Mouse (Mus musculus): ENCODE results near the gene Mtg2. TPM values are rescaled to one million over a fixed set of nuclear protein-coding genes. Genes with fewer than 3 reads are reported as not detected.
A peak's percentile ranks its signal among the peaks of the same experiment; 100 is the strongest.

The Mtg2 gene
- polyA plus RNA-seq, 1 experiment from 2014 or later = 33.1 TPM

GRCm38 (mm10) chr2:180108285-180108684 lies 37.9 kb downstream of the Mtg2 start:
- Histone ChIP-seq H3K4me3 (ENCODE audit: low read length) (no peak overlapping the region), H3K4me1 (ENCODE audit: control insufficient read depth, insufficient read depth, low read depth, low read length) (peaks cover 12% of the 10 kb centered on the region), H3K4me2 (ENCODE audit: low read length) (no peak overlapping the region), H3K27me3 (replicated peaks; ENCODE audit: control insufficient read depth, insufficient read depth, low read length) (peaks cover 6% of the 10 kb centered on the region), H3K27ac (ENCODE audit: low read depth, low read length) (no peak overlapping the region), H3K9me3 (ENCODE audit: control insufficient read depth, low read length) (no peaks in the 10 kb centered on the region), H3K9ac (ENCODE audit: low read depth, low read length) (no peak overlapping the region), H3K36me3 (ENCODE audit: control insufficient read depth, insufficient read depth, low read length) (no peaks in the 10 kb centered on the region)
- ATAC-seq = no peak
- 61% methylated on average over 6 of the region's 6 CpGs for WGBS

- Histone ChIP-seq H3K36me3 (ENCODE audit: control insufficient read depth, insufficient read depth, low read length) (no peaks in the 10 kb centered on the region), H3K4me1 (ENCODE audit: control insufficient read depth, insufficient read depth, low read depth, low read length) (peaks cover 27% of the 10 kb centered on the region), H3K9me3 (ENCODE audit: control insufficient read depth, low read length) (no peaks in the 10 kb centered on the region), H3K9ac (ENCODE audit: low read depth, low read length) (no peak overlapping the region), H3K4me2 (ENCODE audit: low read length) (no peak overlapping the region), H3K4me3 (ENCODE audit: low read length) (no peak overlapping the region), H3K27ac (ENCODE audit: low read depth, low read length) (peak overlapping the region; percentile 54; the same call in 1 of the 2 replicates), H3K27me3 (replicated peaks; ENCODE audit: control insufficient read depth, insufficient read depth, low read length) (no peaks in the 10 kb centered on the region)
- no peak for ATAC-seq
- 53% methylated on average over 17 of the region's 17 CpGs for WGBS
These were observed 43.8 kb downstream of the Mtg2 start for GRCm38 (mm10) chr2:180113909-180114890.

GRCm38 (mm10) chr2:180115279-180115678 lies 44.9 kb downstream of the Mtg2 start:
- peaks cover 32% of the 10 kb centered on the region for H3K4me1 ChIP-seq (ENCODE audit: control insufficient read depth, insufficient read depth, low read depth, low read length)
- H3K36me3 ChIP-seq (ENCODE audit: control insufficient read depth, insufficient read depth, low read length) = no peaks in the 10 kb centered on the region
- H3K4me2 ChIP-seq (ENCODE audit: low read length) = no peak overlapping the region
- H3K27me3 ChIP-seq (replicated peaks; ENCODE audit: control insufficient read depth, insufficient read depth, low read length) = no peaks in the 10 kb centered on the region
- ATAC-seq = no peak
- H3K9ac ChIP-seq (ENCODE audit: low read depth, low read length) = no peak overlapping the region
- 29% methylated on average over 6 of the region's 6 CpGs for WGBS
- no peaks in the 10 kb centered on the region for H3K9me3 ChIP-seq (ENCODE audit: control insufficient read depth, low read length)
- H3K4me3 ChIP-seq (ENCODE audit: low read length) = no peak overlapping the region
- no peak overlapping the region for H3K27ac ChIP-seq (ENCODE audit: low read depth, low read length)

- Histone ChIP-seq H3K4me2 (ENCODE audit: low read length) (no peak overlapping the region), H3K36me3 (ENCODE audit: control insufficient read depth, insufficient read depth, low read length) (no peaks in the 10 kb centered on the region), H3K27me3 (replicated peaks; ENCODE audit: control insufficient read depth, insufficient read depth, low read length) (no peaks in the 10 kb centered on the region), H3K27ac (ENCODE audit: low read depth, low read length) (no peak overlapping the region), H3K9me3 (ENCODE audit: control insufficient read depth, low read length) (no peaks in the 10 kb centered on the region), H3K9ac (ENCODE audit: low read depth, low read length) (no peak overlapping the region), H3K4me3 (ENCODE audit: low read length) (no peak overlapping the region), H3K4me1 (ENCODE audit: control insufficient read depth, insufficient read depth, low read depth, low read length) (peaks cover 36% of the 10 kb centered on the region)
- ATAC-seq = no peak
- WGBS = 66% methylated on average over 10 of the region's 10 CpGs
These were observed 45.7 kb downstream of the Mtg2 start for GRCm38 (mm10) chr2:180116081-180116493.

- H3K36me3 ChIP-seq (ENCODE audit: control insufficient read depth, insufficient read depth, low read length) = no peaks in the 10 kb centered on the region
- H3K9me3 ChIP-seq (ENCODE audit: control insufficient read depth, low read length) = no peaks in the 10 kb centered on the region
- 64% methylated on average over 7 of the region's 8 CpGs for WGBS
- no peak overlapping the region for H3K9ac ChIP-seq (ENCODE audit: low read depth, low read length)
- H3K27ac ChIP-seq (ENCODE audit: low read depth, low read length) = no peak overlapping the region
- H3K4me1 ChIP-seq (ENCODE audit: control insufficient read depth, insufficient read depth, low read depth, low read length) = peaks cover 36% of the 10 kb centered on the region
- H3K4me3 ChIP-seq (ENCODE audit: low read length) = no peak overlapping the region
- ATAC-seq = no peak
- no peak overlapping the region for H3K4me2 ChIP-seq (ENCODE audit: low read length)
- no peaks in the 10 kb centered on the region for H3K27me3 ChIP-seq (replicated peaks; ENCODE audit: control insufficient read depth, insufficient read depth, low read length)
These were observed 46.5 kb downstream of the Mtg2 start for GRCm38 (mm10) chr2:180116741-180117484.

GRCm38 (mm10) chr2:180117485-180118194 lies 47.3 kb downstream of the Mtg2 start:
- H3K9ac ChIP-seq (ENCODE audit: low read depth, low read length) = peak overlapping the region; percentile 67
- H3K4me3 ChIP-seq (ENCODE audit: low read length) = peak overlapping the region; percentile 8
- ATAC-seq = peak; percentile 25; the same call in 1 of the 2 replicates

GRCm38 (mm10) chr2:180118661-180119438 lies 48.5 kb downstream of the Mtg2 start, which contains the start of gene Osbpl2:
TSS of gene Osbpl2 (plus strand) at chr2:180119306.
- under 1% methylated on average over 46 of the region's 55 CpGs for WGBS
- Histone ChIP-seq H3K9me3 (ENCODE audit: control insufficient read depth, low read length) (no peaks in the 10 kb centered on the region), H3K4me2 (ENCODE audit: low read length) (peak within 1 kb of the TSS; percentile 94), H3K4me3 (ENCODE audit: low read length) (peak within 1 kb of the TSS; percentile 90), H3K27ac (ENCODE audit: low read depth, low read length) (peak within 1 kb of the TSS; percentile 82), H3K9ac (ENCODE audit: low read depth, low read length) (peak within 1 kb of the TSS; percentile 89), H3K4me1 (ENCODE audit: control insufficient read depth, insufficient read depth, low read depth, low read length) (peaks cover 36% of the 10 kb centered on the region), H3K36me3 (ENCODE audit: control insufficient read depth, insufficient read depth, low read length) (no peaks in the 10 kb centered on the region), H3K27me3 (replicated peaks; ENCODE audit: control insufficient read depth, insufficient read depth, low read length) (no peaks in the 10 kb centered on the region)
- ATAC-seq = peak; percentile 98

More at GRCm38 (mm10) chr2:180117485-180118194, 47.3 kb downstream of the Mtg2 start:
- Histone ChIP-seq H3K4me1 (ENCODE audit: control insufficient read depth, insufficient read depth, low read depth, low read length) (peaks cover 36% of the 10 kb centered on the region), H3K9me3 (ENCODE audit: control insufficient read depth, low read length) (no peaks in the 10 kb centered on the region), H3K36me3 (ENCODE audit: control insufficient read depth, insufficient read depth, low read length) (no peaks in the 10 kb centered on the region), H3K27me3 (replicated peaks; ENCODE audit: control insufficient read depth, insufficient read depth, low read length) (no peaks in the 10 kb centered on the region), H3K27ac (ENCODE audit: low read depth, low read length) (peak overlapping the region; percentile 82), H3K4me2 (ENCODE audit: low read length) (peak overlapping the region; percentile 94)
- 8% methylated on average over 13 of the region's 13 CpGs for WGBS
